Mouse (Mus musculus): ENCODE measurements around the gene Gm13090. TPM values are rescaled to one million over a fixed set of nuclear protein-coding genes. Genes with fewer than 3 reads are reported as not detected.

Gene Gm13090
- total RNA-seq (2015; ENCODE audit: low replicate concordance) (not detected in 2 replicates), total RNA-seq (2017; ENCODE audit: low replicate concordance) (not detected in 2 replicates)

DNA sequence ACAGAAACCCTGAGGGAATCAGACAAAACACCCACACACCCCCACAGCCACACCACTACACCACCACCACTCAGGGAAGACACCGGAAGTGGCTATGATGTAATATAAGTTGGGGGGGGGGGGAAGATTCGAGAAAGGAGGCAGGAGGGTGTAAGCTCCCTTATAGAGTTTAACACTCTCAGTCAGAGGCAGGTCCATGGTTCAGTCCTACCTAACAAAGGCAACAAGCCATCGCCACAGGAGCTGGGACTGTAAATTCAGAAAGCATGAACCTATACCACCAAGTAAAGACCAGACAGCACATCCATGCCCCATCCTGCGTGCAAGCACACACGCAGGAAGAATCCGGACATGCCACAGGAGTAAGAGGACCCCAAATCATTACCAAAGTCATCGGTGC is at the start of gene Gm13090:
Gene Gm13090 (plus strand): TSS at position 301 of the 400 bp plus-strand sequence.
- no peak for ATAC-seq (replicated peaks; ENCODE audit: low FRiP score, poor library complexity, severe bottlenecking)

DNA sequence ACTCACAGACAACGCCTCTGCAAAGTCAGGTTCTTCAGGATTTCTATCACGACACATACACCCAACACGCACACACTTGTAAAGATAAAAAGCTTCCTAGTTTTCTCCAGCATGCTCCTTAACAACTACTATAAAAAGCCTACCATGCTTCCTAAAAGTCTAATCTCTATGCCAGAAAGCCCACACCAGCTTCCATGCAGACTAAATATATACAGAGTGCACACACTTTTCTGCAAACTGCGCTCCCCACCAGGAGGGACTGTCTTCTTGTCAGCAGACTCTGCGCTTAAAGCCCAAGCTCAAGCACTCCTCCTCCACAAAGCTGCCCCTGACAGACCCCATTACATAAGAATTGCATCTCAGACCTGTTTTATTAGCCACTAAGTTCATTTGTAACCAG is 47.9 kb upstream of the Gm13090 start:
- no peak for ATAC-seq (replicated peaks; ENCODE audit: low FRiP score, poor library complexity, severe bottlenecking)

DNA sequence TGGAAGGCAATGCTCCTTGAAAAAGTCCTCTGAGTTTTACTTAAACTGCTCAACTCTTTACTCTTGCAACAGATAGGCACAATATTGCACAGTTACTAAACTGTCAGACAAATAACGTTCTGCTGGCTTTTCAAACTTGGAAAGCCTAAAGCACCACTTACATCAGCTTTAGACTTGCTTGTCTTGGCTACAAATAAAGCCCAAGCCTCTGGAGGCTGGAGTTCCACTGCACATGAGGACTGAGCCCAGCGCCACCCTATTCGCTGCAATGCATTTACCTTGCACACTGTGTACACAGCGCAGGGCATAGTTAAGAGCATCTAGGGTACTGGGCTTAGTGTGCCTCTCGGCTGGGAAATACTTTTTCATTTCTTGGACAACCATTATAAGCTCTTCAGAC is 46.1 kb upstream of the Gm13090 start:
- no peak for ATAC-seq (replicated peaks; ENCODE audit: low FRiP score, poor library complexity, severe bottlenecking)

DNA sequence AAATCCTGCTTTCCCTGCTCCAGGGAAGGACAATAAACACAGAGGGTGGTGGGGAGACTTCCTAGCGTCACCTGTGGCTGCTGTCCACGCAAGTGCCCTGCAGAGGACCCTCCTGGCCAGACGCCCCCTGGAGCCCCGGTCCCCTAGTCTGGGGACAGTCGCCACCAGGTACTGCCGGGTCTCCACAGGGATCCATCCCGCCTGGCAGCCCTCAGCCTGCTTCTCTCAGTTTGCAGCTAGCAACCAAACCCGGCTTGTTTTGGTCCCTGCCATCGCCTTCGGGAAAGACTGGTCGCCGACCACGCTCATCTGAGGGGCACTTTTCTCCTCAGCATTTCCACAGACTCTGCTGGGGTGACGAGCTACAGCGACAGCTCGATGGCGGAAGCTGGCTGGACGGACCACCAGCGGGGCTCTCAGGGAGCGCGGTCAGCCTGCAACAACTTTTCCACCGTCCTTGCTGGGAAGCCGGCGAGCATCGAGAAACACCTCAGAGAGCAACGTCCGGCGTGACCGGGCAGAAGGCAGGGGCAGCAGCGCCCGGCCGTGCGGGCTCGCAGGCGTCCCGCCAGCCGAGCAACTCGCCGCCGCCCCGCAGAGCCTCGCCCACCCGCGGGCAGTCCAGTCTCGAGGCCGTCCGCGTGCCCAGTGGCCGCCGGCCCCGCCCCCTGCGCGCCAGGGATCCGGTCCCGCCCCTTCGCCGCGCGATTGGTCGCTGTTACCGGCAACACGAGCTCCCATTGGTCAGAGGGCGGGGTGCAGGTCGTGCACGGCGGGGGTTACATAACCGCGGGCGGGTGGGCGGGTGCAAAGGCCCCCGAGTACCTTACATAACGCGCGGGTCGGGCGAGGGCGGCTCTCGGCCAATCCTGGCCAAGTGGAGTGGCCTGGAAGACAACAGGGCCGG is 45.1 kb upstream of the Gm13090 start, which contains the start of gene Per3:
Gene Per3 (minus strand): TSS at position 629 of the 907 bp plus-strand sequence.
- ATAC-seq (replicated peaks; ENCODE audit: low FRiP score, poor library complexity, severe bottlenecking) = peak; percentile 97

DNA sequence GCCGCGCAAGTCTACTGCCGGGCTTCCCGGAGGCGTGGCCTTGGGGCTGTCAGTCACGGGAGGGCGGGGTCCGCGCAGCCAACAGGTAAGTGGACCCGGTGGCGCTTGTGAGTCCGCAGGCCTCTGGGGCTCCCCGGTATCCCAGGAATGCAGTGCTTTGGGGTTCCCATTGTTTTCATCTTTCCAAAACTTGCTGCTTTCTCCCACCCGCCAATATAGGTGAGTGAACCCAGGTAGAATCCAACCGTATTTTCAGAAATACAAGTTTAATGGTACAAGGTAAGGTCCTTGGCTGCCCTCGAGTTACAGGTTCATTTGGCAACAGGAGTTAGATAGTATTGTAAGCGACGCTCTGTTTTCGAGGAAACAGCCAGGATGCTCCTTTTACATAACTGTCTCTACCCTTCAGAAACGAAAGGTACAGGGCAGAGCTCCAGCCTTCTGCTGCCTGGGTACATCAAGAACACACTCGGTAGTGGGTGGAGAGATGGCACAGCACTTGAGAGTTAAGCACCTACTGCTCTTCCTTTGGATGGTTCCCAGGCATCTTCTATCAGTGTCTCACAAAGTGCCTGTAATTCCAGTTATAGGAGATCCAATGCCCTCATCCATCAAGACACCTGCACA is 44.3 kb upstream of the Gm13090 start:
- ATAC-seq (replicated peaks; ENCODE audit: low FRiP score, poor library complexity, severe bottlenecking) = peak; percentile 92

DNA sequence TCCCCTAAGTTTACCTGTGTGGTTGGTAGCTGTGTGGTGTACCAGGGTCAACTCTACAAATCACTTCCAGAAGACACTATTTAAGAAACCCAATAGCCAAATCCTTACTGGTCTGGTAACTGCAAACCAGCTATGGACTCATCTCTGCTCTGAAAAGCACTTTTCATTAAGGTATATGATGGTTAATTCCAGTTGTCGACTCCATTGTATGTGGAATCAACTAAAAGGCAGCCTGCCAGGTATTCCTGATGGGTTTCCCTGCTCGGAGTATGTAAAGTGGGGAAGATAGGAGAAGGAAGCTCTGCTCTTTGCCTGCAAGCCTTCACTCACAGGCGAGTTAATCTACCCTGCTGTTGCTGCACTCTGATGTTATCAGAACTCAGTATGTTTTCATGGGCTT is 42.8 kb upstream of the Gm13090 start:
- no peak for ATAC-seq (replicated peaks; ENCODE audit: low FRiP score, poor library complexity, severe bottlenecking)

DNA sequence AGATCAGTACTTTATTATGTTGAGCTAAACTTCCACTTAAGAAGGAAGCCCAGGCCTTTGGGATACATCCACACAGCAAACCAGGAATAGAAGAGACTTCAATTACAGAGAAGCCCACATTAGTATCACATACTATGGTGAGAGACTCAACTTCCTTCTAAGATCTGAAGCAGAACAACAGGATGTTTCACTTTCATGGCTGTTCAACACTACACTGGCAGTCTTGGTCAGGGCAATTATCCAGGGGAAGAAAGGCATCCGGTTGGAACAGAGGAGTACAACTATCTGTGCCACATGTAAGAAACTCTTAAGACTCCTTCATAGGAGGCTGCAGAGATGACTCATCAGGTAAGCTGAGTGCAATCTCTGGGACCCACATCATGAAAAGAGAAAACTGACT is 38.2 kb upstream of the Gm13090 start:
- ATAC-seq (replicated peaks; ENCODE audit: low FRiP score, poor library complexity, severe bottlenecking) = no peak

DNA sequence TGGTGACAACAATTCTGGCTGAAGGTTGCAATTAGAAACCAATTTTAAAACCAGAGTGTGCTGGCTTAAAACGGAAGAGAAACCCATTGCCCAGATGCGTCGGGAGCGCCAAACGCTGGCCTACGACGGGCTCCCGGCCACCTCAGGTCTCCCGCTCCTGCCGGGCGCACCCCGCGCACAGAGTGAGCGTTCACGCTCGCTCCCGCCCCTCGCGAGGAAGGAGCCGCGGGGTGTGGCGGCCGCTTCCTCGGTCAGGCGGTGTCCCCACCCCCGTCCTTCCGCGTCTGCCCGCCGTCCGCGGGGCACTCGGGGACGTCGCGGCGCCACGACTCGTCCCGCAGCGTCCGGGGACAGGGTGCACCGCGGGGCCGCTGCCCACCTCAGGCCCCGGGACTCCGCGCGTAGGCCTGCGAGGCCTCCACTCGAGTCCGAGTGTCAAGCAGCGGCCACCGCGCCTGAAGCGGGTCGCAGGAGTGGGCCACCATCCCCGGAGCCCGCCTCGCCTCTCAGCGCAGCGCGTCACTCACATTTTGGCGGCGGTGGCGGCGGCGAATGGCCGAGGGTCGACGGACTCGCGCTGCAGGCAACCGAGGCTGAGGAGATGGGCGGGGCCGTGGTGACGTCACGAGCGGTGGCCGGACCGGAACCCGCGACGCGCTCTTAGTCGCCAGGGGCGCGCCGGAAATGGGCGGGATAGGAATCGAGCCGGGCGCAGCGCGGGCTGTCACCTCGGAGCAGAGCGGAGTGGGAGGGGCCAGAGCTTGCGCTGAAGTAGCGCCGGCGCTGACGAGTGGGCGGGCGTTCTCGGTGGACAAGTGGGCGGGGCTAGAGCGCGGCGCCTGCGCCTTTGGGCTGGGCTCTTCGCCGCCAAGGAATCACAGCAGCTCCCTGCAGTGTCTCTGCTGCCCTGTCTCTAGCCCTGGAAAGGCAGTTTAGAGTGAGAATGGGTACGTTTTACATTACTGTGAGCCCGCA is 31.7 kb upstream of the Gm13090 start, which contains the start of gene Vamp3:
Gene Vamp3 (minus strand): TSS at position 617 of the 975 bp plus-strand sequence.
- ATAC-seq (replicated peaks; ENCODE audit: low FRiP score, poor library complexity, severe bottlenecking) = peak; percentile 98

DNA sequence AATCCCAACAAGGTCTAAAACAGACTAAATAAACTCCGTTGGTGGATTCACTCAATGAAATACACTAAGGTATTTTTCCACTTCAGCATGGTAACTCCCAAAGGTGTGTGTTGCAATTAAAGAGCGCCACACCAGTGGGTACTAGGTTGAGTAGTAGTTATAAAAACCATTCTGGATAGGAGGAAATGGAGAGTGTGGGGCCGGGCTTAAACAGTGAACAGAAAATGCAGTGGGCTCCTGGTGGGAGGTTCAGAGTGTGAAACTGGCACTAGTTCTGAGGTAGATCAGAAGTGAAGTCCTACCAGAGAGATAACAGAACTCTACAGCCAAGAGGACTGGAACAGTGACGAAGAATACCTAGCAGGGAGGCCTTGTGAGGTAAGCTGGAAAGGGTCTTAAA is 30.7 kb upstream of the Gm13090 start:
- no peak for ATAC-seq (replicated peaks; ENCODE audit: low FRiP score, poor library complexity, severe bottlenecking)

DNA sequence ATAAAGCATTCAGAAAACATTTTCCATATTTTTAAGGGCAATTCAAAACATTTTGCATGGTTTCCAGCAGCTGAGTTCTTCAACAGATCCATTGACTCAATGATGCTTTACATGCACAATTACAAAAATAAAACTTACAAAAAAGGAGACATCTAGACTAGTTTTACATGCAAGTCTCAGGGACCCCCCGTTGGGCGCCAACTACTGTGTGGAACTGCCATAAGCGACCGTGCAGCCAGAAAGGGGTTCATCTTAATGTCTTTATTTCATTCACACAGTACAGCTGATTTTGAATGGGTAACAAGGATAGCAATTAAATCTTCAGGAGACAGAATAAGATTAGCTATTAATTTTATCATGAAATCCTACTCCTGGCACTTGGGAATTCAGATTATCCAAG is 29.8 kb upstream of the Gm13090 start:
- ATAC-seq (replicated peaks; ENCODE audit: low FRiP score, poor library complexity, severe bottlenecking) = no peak

DNA sequence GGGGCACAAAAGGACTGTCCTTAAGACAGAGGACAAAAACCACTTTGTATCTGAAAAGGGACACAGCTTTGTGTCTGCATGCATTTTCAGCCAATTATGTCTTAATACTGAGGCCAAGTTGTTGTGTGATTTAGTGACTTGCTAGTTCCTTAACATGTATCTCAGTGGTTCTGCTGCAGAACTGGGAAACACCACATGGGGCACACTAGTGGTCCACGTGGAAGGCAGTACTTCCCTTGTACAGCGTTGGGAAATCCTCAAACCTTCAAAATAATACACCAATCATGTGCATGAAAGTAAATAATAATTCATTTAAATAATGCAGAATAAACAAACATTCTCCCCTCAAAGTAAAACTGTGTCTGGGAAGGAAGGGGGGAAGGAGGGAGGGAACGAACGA is 20.6 kb upstream of the Gm13090 start:
- no peak for ATAC-seq (replicated peaks; ENCODE audit: low FRiP score, poor library complexity, severe bottlenecking)

DNA sequence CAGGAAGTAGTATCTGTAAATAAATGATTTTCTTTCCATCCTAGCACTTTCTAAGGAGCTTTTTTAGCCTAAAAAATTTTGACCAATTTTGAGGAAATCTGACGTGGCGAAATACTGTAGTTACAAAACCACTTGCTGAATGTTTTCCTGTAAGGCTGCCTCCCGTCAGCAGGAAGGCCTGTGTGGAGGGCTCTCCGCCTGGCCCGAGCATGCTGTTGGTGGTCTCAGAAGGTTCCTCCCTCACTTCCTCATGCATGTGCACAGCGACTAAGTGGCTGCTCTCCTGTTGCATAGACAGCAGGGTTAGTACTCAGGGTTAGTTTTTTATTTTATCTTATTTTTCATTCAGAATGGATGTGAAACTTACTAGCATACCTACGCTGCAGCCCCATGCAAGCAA is 18.4 kb upstream of the Gm13090 start:
- no peak for ATAC-seq (replicated peaks; ENCODE audit: low FRiP score, poor library complexity, severe bottlenecking)

DNA sequence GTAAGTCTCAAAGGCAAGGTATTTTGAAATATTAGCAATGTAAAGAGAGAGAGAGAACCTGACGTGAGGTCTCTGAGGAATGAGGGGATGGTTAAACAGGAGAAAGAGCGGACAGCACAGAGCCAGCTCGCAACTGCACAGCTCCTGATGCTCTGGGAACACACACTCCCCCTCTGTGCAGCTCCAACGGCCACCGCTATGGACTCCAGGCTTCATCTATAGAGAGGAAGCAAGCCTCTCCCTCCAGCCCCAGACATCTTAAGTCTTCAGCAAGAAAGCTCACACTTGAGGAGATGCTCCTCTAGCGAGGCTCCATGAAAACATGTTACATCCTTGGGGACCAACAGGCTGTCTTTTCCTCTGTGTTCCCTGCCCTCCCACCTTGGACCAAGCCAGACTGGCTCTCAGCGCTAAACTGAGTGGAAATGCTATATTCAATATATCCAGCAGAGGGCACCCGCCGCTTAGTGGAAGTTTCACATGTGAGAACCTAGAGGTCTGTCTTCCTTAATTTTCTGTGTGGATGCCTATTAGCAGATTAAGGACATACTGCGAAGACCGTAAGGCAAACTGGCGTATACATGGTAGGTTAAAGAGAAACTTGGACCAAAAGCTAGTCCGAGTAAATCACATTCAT is 16.1 kb upstream of the Gm13090 start:
- peak; percentile 73; the same call in 1 of the 2 replicates for ATAC-seq (replicated peaks; ENCODE audit: low FRiP score, poor library complexity, severe bottlenecking)

DNA sequence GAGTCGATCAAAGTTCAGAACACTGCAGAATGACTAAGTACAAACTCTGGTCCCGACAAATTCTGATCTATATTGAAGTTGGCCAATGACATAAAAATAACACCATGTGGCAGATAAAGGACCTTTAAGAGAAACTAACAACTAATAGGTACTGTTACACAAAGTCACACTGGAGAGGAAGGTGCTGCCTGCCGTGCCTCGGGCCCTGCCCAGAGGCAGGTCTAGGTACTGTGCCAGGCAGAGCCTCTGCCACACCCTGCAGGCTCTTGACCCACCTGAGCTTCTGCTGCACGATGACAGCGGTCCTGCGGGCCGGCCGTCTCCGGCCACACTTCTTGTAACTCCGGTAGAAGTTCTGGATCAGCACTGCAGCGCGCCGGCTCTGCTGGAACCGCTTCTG is 14.6 kb upstream of the Gm13090 start:
- ATAC-seq (replicated peaks; ENCODE audit: low FRiP score, poor library complexity, severe bottlenecking) = no peak

DNA sequence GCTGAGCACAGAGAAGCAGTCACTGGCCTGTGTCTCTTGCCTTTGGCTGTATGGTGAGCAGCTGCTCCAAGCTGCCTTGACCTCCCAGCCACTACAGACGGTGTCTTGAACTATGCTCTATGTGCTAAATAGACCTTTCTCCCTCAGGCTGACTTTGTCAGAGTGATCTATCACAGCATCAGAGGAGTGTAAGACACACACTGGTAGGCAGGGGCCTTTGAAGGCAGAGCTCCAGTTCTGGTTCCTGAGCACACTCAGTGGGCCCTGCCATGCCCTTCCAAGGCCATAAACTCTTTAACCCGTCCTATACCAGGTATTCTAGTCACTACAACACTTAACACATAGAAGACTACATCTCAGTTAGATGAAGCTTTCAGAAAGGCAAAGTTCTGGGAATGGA is 8.0 kb upstream of the Gm13090 start:
- ATAC-seq (replicated peaks; ENCODE audit: low FRiP score, poor library complexity, severe bottlenecking) = no peak

DNA sequence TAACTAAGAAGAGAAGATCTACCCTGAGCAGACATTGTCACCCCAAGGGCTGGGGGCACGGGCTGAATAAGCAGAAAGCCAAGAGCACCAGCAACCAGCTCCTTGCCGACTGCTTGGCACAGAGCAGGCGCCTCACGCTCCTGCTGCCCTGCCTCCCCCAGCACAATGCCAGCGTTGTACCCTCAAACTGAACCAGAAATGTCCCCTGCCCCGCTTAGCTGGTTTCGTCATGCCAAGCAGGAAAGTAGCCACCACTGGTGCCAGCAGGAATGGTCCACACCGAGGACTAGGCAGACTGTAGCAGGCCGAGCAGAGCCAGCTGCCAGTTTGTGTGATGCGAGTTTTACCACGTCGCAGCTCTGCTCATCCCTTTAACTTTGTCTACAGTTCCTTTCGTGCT is 7.4 kb upstream of the Gm13090 start:
- no peak for ATAC-seq (replicated peaks; ENCODE audit: low FRiP score, poor library complexity, severe bottlenecking)

DNA sequence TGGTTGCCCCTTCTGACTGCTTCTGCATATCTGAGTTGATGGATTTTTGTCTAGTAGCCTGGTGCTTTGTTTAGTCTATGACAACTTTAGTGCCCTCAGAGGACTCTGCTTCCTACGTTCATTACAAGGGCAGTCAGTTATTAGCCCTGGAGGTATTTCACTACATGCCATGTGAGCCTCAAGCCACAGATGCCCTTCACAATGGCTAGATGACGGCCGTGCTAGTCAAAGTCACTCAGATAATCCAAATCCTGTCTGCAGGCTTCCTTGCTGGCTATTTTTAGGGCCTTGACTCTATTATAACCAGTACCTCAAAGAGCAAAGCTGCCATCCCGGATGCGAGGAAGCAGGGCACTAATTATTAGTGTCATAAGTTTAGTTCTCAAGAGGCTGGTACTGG is 6.3 kb upstream of the Gm13090 start:
- ATAC-seq (replicated peaks; ENCODE audit: low FRiP score, poor library complexity, severe bottlenecking) = no peak

DNA sequence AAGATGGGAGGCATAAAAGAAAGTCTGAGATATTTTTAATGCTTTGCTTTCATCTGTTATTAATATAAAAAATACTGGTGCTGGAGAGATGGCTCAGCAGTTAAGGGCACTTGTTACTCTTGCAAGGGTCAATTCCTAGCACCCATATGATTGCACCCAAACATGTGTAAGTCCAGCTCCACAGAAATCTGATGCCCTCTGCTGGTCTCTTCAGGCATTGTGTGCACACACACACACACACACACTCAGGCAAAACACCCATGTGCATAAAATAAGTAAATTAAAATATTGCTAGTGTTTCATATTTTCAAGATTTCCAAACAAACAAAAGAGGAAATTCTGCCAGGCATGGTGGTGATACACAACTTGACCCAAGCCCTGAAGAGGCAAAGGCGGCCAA is 2.0 kb upstream of the Gm13090 start:
- no peak for ATAC-seq (replicated peaks; ENCODE audit: low FRiP score, poor library complexity, severe bottlenecking)

DNA sequence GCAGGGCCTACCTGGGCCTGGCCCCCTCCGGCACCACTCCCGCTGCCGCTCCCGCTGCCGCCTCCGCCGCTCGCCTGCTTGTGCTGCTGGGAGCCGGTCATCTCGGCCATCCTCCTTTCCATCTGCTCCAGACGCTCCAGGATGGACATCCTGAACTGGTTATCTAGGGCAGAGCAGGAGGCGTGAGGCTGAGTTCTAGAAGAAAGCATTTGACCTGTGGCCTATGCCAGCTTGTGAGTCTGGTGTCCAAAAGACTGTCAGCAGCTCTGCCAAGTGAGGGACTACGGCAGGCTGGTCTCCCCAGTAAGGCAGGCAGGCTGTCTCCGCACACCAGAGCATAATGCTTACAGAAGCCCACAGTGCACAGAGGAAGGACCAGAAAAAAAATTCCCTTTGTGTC is 551 bp upstream of the Gm13090 start:
- no peak for ATAC-seq (replicated peaks; ENCODE audit: low FRiP score, poor library complexity, severe bottlenecking)

Measured in erythroid progenitor cell, adult 5-6 weeks (primary cell).